Mouse (Mus musculus) heart, adult 2 months (tissue): ENCODE measurements at regions not wholly inside any gene's neighbourhood (a gene's known extent, or its start where the extent isn't known, plus 50 kb on each side); places are given as distances from the start of the nearest gene placed in this dataset.

Experiments
- CTCF ChIP-seq: fragments of 200-600 bp; IDR thresholded peaks from 2 replicates; pipeline ENCODE4 v1.8.1; 2022; ENCODE audit warnings: antibody characterized with exemption, mild to moderate bottlenecking, moderate library complexity
- EP300 ChIP-seq: fragments of 200-500 bp; IDR thresholded peaks from 2 replicates; pipeline ENCODE4 v1.6.1; 2011; ENCODE audit warnings: low read depth, low read length, control low read depth; ENCODE audit not compliant: insufficient read depth
- POLR2A ChIP-seq: fragments of 200-500 bp; IDR thresholded peaks from 2 replicates; pipeline ENCODE4 v1.6.1; 2011; ENCODE audit warnings: mild to moderate bottlenecking, low read depth, low read length, control low read depth; ENCODE audit not compliant: insufficient read depth

- TF ChIP-seq POLR2A (no peak), CTCF (no peak), EP300 (no peak)
Observed at GRCm38 (mm10) chr2:21275315-21275714, 69.8 kb downstream of the Thnsl1 start.
